Mouse (Mus musculus): Measurements from ENCODE around the gene Ly86. TPM values are rescaled to one million over a fixed set of nuclear protein-coding genes. Genes with fewer than 3 reads are reported as not detected.

Gene Ly86
- polyA plus RNA-seq, 1 experiment from 2014 or later, result not detected

- TF ChIP-seq CTCF (IDR thresholded peaks at IDR 0.05), result peak; percentile 71
- DNase-seq (ENCODE audit: low read depth, low spot score), result no peak
- peaks cover 3% of the 10 kb centered on the region for H3K27me3 ChIP-seq
- ChIA-PET CTCF (interaction anchor here (1.2 kb wide), 1 partner anchor 9 kb away, joined by 3 read pairs; no protein-coding TSS in a partner anchor), POLR2A (no interaction called here)
- no peak for ATAC-seq
- in situ Hi-C loops (cut with MboI; ENCODE audit: low pct_unique_long_range_greater_than_20kb), result no loop called here
These were observed 19.5 kb upstream of the Ly86 start for GRCm38 (mm10) chr13:37325504-37325903.

- POLR2A ChIA-PET, result no interaction called here
- no peak for DNase-seq (ENCODE audit: low read depth, low spot score)
These were observed 15.3 kb upstream of the Ly86 start for GRCm38 (mm10) chr13:37329747-37330146.

GRCm38 (mm10) chr13:37330971-37331370 lies 14.0 kb upstream of the Ly86 start:
- H3K27me3 ChIP-seq, result peaks cover 14% of the 10 kb centered on the region
- DNase-seq (ENCODE audit: low read depth, low spot score), result no peak
- ChIA-PET POLR2A (no interaction called here), CTCF (no interaction called here)
- in situ Hi-C loops (cut with MboI; ENCODE audit: low pct_unique_long_range_greater_than_20kb), result no loop called here
- TF ChIP-seq CTCF (IDR thresholded peaks at IDR 0.05), result no peak
- ATAC-seq, result no peak

More at GRCm38 (mm10) chr13:37329747-37330146, 15.3 kb upstream of the Ly86 start:
- no peak for ATAC-seq
- CTCF ChIA-PET, result no interaction called here
- TF ChIP-seq CTCF (IDR thresholded peaks at IDR 0.05), result no peak
- peaks cover 8% of the 10 kb centered on the region for H3K27me3 ChIP-seq
- in situ Hi-C loops (cut with MboI; ENCODE audit: low pct_unique_long_range_greater_than_20kb), result no loop called here

- DNase-seq (ENCODE audit: low read depth, low spot score) (no peak), ATAC-seq (no peak)
- POLR2A ChIA-PET, result no interaction called here
These were observed 12.0 kb upstream of the Ly86 start for GRCm38 (mm10) chr13:37332779-37333543.

GRCm38 (mm10) chr13:37333544-37333870 lies 11.5 kb upstream of the Ly86 start:
- CTCF ChIA-PET, result no interaction called here
- in situ Hi-C loops (cut with MboI; ENCODE audit: low pct_unique_long_range_greater_than_20kb), result no loop called here
- H3K27me3 ChIP-seq, result peaks cover 10% of the 10 kb centered on the region
- TF ChIP-seq CTCF (IDR thresholded peaks at IDR 0.05), result no peak
- DNase-seq (ENCODE audit: low read depth, low spot score) (no peak), ATAC-seq (no peak)
- POLR2A ChIA-PET, result no interaction called here

More at GRCm38 (mm10) chr13:37332779-37333543, 12.0 kb upstream of the Ly86 start:
- no peak for TF ChIP-seq CTCF (IDR thresholded peaks at IDR 0.05)
- in situ Hi-C loops (cut with MboI; ENCODE audit: low pct_unique_long_range_greater_than_20kb), result no loop called here
- peaks cover 10% of the 10 kb centered on the region for H3K27me3 ChIP-seq
- CTCF ChIA-PET, result no interaction called here

GRCm38 (mm10) chr13:37337269-37337668 lies 7.7 kb upstream of the Ly86 start:
- ChIA-PET POLR2A (no interaction called here), CTCF (no interaction called here)
- ATAC-seq (no peak), DNase-seq (ENCODE audit: low read depth, low spot score) (no peak)
- no peak for TF ChIP-seq CTCF (IDR thresholded peaks at IDR 0.05)
- peaks cover 15% of the 10 kb centered on the region for H3K27me3 ChIP-seq
- in situ Hi-C loops (cut with MboI; ENCODE audit: low pct_unique_long_range_greater_than_20kb), result no loop called here

- in situ Hi-C loops (cut with MboI; ENCODE audit: low pct_unique_long_range_greater_than_20kb), result no loop called here
- no peak for DNase-seq (ENCODE audit: low read depth, low spot score)
- ATAC-seq, result no peak
- peaks cover 15% of the 10 kb centered on the region for H3K27me3 ChIP-seq
- ChIA-PET POLR2A (no interaction called here), CTCF (no interaction called here)
- TF ChIP-seq CTCF (IDR thresholded peaks at IDR 0.05), result no peak
These were observed 7.1 kb upstream of the Ly86 start for GRCm38 (mm10) chr13:37337871-37338270.

- ATAC-seq (no peak), DNase-seq (ENCODE audit: low read depth, low spot score) (no peak)
- TF ChIP-seq CTCF (IDR thresholded peaks at IDR 0.05), result no peak
- in situ Hi-C loops (cut with MboI; ENCODE audit: low pct_unique_long_range_greater_than_20kb), result no loop called here
- ChIA-PET CTCF (interaction anchor here (0.7 kb wide), 1 partner anchor 8 kb away, joined by 3 read pairs; no protein-coding TSS in a partner anchor), POLR2A (no interaction called here)
- peaks cover 5% of the 10 kb centered on the region for H3K27me3 ChIP-seq
These were observed 2.2 kb upstream of the Ly86 start for GRCm38 (mm10) chr13:37342804-37343203.

GRCm38 (mm10) chr13:37345823-37346222 lies 815 bp downstream of the Ly86 start:
- CTCF ChIA-PET, result no interaction called here

GRCm38 (mm10) chr13:37347871-37348595 lies 3.0 kb downstream of the Ly86 start:
- CTCF ChIA-PET, result interaction anchor here (1.4 kb wide), 1 partner anchor 15 kb away, joined by 3 read pairs; no protein-coding TSS in a partner anchor
- in situ Hi-C loops (cut with MboI; ENCODE audit: low pct_unique_long_range_greater_than_20kb), result no loop called here
- no peak for TF ChIP-seq CTCF (IDR thresholded peaks at IDR 0.05)
- ATAC-seq, result no peak
- H3K27me3 ChIP-seq, result no peaks in the 10 kb centered on the region
- no peak for DNase-seq (ENCODE audit: low read depth, low spot score)
- POLR2A ChIA-PET, result no interaction called here

More at GRCm38 (mm10) chr13:37345823-37346222, 815 bp downstream of the Ly86 start:
- peaks cover 2% of the 10 kb centered on the region for H3K27me3 ChIP-seq
- DNase-seq (ENCODE audit: low read depth, low spot score) (no peak), ATAC-seq (no peak)
- TF ChIP-seq CTCF (IDR thresholded peaks at IDR 0.05), result no peak
- POLR2A ChIA-PET, result no interaction called here
- in situ Hi-C loops (cut with MboI; ENCODE audit: low pct_unique_long_range_greater_than_20kb), result no loop called here

GRCm38 (mm10) chr13:37349051-37349450 lies 4.0 kb downstream of the Ly86 start:
- in situ Hi-C loops (cut with MboI; ENCODE audit: low pct_unique_long_range_greater_than_20kb), result no loop called here
- ATAC-seq, result no peak
- POLR2A ChIA-PET, result no interaction called here
- CTCF ChIA-PET, result interaction anchor here (1.4 kb wide), 1 partner anchor 14 kb away, joined by 3 read pairs; no protein-coding TSS in a partner anchor
- no peaks in the 10 kb centered on the region for H3K27me3 ChIP-seq
- no peak for TF ChIP-seq CTCF (IDR thresholded peaks at IDR 0.05)
- DNase-seq (ENCODE audit: low read depth, low spot score), result no peak

All from Patski (cell line).